Mouse (Mus musculus) lung, embryonic 16.5 days (tissue): ENCODE measurements around the gene Adamts4. TPM values are rescaled to one million over a fixed set of nuclear protein-coding genes. Genes with fewer than 3 reads are reported as not detected.

ENCODE experiments used
- ATAC-seq: fragments of 200-750 bp; cut with Nextera tagmentation; 2 replicates; pipeline ENCODE4 v1.8.0; 2017; ENCODE audit warnings: low read depth, mild to moderate bottlenecking, moderate library complexity
- H3K27ac ChIP-seq: fragments of 300-500 bp; sonication (generic); 2 replicates; pipeline ENCODE4 v1.5.1; 2014; ENCODE audit warnings: mild to moderate bottlenecking, control low read depth, low read length
- H3K27me3 ChIP-seq: fragments of 300-500 bp; sonication (generic); 2 replicates; pipeline ENCODE4 v1.6.1; 2014; ENCODE audit warnings: low read depth, low read length, mixed read lengths; ENCODE audit not compliant: control insufficient read depth, insufficient read depth
- H3K36me3 ChIP-seq: fragments of 300-500 bp; sonication (generic); 2 replicates; pipeline ENCODE4 v1.6.1; 2014; ENCODE audit warnings: low read length; ENCODE audit not compliant: control insufficient read depth, insufficient read depth
- H3K4me1 ChIP-seq: fragments of 300-500 bp; sonication (generic); replicated peaks from 2 replicates; pipeline ENCODE4 v1.6.1; 2014; ENCODE audit warnings: low read length, mixed read lengths; ENCODE audit not compliant: control insufficient read depth, insufficient read depth
- H3K4me2 ChIP-seq: fragments of 300-500 bp; sonication (generic); 2 replicates; pipeline ENCODE4 v1.6.1; 2014; ENCODE audit warnings: low read depth, low read length, control low read depth
- H3K4me3 ChIP-seq: fragments of 300-500 bp; sonication (generic); 2 replicates; pipeline ENCODE4 v1.5.1; 2014; ENCODE audit warnings: mild to moderate bottlenecking, low read length, control low read depth
- H3K9ac ChIP-seq: fragments of 300-500 bp; sonication (generic); 2 replicates; pipeline ENCODE4 v1.6.1; 2014; ENCODE audit warnings: low read length, control low read depth
- H3K9me3 ChIP-seq: fragments of 300-500 bp; sonication (generic); 2 replicates; pipeline ENCODE4 v1.6.1; 2016; ENCODE audit warnings: low read length; ENCODE audit not compliant: control insufficient read depth
- WGBS: fragments of 180-500 bp; shearing (Covaris S2); extraction: QIAGEN DNeasy Blood & Tissue Kit; methylation state at CpG from one replicate; pipeline ENCODE4 v1.1.7; 2014; 5-methylcytosine and 5-hydroxymethylcytosine counted together
- polyA plus RNA-seq: library from polyadenylated mRNA; unstranded; fragments of >200 nt; fragmentation: Nextera tagmentation; extraction: Ambion mirVana; gene quantifications from 2 replicates; pipeline ENCODE4 v1.2.1, GENCODE M21; 2015

The Adamts4 gene
- polyA plus RNA-seq, 1 experiment from 2014 or later = 9.2 TPM

DNA sequence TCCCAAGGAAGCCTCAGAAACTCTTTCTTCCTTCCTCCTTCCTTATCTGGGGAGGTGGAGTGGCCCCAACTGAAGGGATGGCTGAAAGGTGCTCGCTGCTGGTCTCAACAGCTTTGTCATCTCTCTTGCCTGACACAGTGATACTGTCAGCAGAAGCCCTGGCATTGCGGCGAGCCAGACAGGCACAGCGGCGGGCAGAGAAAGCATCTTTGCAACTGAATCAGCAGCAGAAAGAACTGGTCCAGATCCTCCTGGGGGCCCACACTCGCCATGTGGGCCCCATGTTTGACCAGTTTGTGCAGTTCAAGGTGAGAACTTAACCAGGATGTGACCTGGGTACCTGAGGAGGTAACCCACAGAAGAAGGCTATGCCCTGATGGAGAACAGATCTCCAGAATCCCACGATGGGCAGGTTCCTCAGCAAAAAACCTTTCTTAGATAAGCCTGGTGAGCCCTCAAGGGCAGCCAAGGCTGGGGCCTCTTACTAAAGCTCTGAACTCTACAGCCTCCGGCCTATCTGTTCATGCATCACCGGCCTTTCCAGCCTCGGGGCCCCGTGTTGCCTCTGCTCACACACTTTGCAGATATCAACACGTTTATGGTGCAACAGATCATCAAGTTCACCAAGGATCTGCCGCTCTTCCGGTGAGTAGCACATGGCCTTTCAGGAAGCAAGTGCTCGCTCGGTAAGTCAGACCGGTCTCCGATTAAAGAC is 33.8 kb upstream of the Adamts4 start:
- H3K9me3 ChIP-seq = no peaks in the 10 kb centered on the region
- no peaks in the 10 kb centered on the region for H3K27me3 ChIP-seq
- H3K4me2 ChIP-seq = no peak overlapping the region
- H3K4me1 ChIP-seq = peaks cover 5% of the 10 kb centered on the region
- WGBS = 82% methylated on average over 18 of the region's 18 CpGs
- no peak overlapping the region for H3K27ac ChIP-seq
- H3K9ac ChIP-seq = no peak overlapping the region
- H3K4me3 ChIP-seq = no peak overlapping the region
- peaks cover 10% of the 10 kb centered on the region for H3K36me3 ChIP-seq
- no peak for ATAC-seq

DNA sequence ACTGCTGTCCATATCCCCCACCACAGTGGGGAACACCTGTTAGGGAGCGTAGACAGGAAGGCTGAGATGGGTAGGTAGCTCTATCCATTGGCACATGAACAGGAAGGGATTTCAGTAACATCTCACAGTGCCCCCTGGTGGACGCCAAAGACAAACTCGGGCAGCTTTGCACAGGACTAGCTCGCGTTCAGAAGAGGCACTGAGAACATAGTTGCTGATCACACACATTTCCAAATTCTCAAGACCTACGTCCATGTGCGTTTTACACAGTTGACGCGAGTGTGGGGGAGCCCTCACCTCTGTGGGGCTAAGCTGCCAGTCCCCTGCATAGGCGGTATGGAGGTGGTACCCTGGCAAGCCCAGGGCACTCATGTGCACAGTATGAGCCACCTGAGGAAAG is 29.4 kb upstream of the Adamts4 start:
- Histone ChIP-seq H3K27me3 (no peaks in the 10 kb centered on the region), H3K27ac (no peak overlapping the region), H3K36me3 (peaks cover 10% of the 10 kb centered on the region), H3K9ac (0 out of 2 replicates have a peak overlapping the region, but pooled peaks have one; percentile 10), H3K4me2 (peak overlapping the region; percentile 73), H3K9me3 (no peaks in the 10 kb centered on the region), H3K4me3 (peak overlapping the region; percentile 77; the same call in 1 of the 2 replicates), H3K4me1 (peaks cover 9% of the 10 kb centered on the region)
- WGBS = 6% methylated on average over 10 of the region's 10 CpGs
- ATAC-seq = 0 out of 2 replicates have a peak, but pooled peaks have one; percentile 9

DNA sequence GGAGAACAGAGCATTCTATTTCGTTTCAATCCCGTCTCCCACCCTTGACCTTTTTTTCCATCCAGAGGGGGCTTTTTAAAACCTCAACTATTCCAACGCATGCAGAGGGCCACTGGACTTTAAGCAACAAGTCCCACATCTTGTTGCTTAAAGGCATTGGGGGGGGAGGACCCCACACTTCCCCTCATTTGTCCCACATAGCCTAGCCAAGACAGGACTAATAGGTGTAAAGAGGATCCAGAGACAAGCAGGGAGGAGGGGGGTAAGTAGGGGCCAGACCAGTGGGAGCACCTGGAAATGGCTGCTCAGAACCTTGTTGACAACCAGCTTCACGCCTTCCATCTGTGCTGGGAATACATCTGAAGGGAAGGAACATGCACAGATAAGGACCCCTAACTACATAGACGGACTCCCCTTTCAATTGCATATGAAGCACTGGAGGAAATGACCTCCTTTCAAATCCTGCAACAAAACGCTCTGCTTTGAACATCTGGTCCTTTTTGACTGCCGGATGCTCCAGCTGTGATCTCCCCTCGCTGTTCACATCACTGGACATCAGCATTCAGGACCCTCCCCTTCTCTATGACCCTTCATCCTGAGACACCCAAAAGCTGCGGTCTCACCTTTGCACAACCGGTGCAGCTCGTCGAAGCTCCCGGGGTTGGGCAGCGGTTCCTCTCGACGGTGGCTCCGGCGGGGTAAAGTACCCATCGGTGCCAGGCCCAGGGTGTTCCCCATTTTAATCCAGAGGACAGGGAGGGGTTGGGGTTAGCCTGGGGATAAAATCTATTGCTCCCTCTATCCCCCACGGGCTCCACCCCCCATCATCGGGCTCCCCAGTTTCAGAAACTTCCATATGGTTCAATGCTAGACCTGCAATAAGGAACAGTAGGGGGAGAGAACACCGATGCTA is 28.7 kb upstream of the Adamts4 start:
- Histone ChIP-seq H3K4me2 (peak overlapping the region; percentile 73), H3K9ac (peak overlapping the region; percentile 58), H3K36me3 (peaks cover 10% of the 10 kb centered on the region), H3K27ac (peak overlapping the region; percentile 36; the same call in 1 of the 2 replicates), H3K4me3 (peak overlapping the region; percentile 77), H3K27me3 (no peaks in the 10 kb centered on the region), H3K4me1 (peaks cover 9% of the 10 kb centered on the region), H3K9me3 (no peaks in the 10 kb centered on the region)
- no peak; the same call in 1 of the 2 replicates for ATAC-seq
- 4% methylated on average over 22 of the region's 22 CpGs for WGBS

GRCm38 (mm10) chr1:171222238-171223155 is 27.7 kb upstream of the Adamts4 start, which contains the start of gene Tomm40l:
Tomm40l (minus strand) TSS chr1:171222514.
- Histone ChIP-seq H3K27me3 (no peaks in the 10 kb centered on the region), H3K27ac (peak within 1 kb of the TSS; percentile 82), H3K4me1 (peaks cover 9% of the 10 kb centered on the region), H3K9me3 (no peaks in the 10 kb centered on the region), H3K36me3 (peaks cover 10% of the 10 kb centered on the region), H3K4me3 (peak within 1 kb of the TSS; percentile 77), H3K4me2 (peak within 1 kb of the TSS; percentile 73), H3K9ac (peak within 1 kb of the TSS; percentile 67)
- under 1% methylated on average over 28 of the region's 28 CpGs for WGBS
- ATAC-seq = peak; percentile 99

GRCm38 (mm10) chr1:171223168-171223567 is 27.1 kb upstream of the Adamts4 start:
- H3K27ac ChIP-seq = peak overlapping the region; percentile 82
- H3K9me3 ChIP-seq = no peaks in the 10 kb centered on the region
- H3K9ac ChIP-seq = peak overlapping the region; percentile 67
- peaks cover 10% of the 10 kb centered on the region for H3K36me3 ChIP-seq
- peaks cover 9% of the 10 kb centered on the region for H3K4me1 ChIP-seq
- H3K4me2 ChIP-seq = peak overlapping the region; percentile 57
- no peaks in the 10 kb centered on the region for H3K27me3 ChIP-seq
- peak overlapping the region; percentile 77 for H3K4me3 ChIP-seq
- 69% methylated on average over 6 of the region's 6 CpGs for WGBS
- ATAC-seq = no peak

- Histone ChIP-seq H3K27me3 (no peaks in the 10 kb centered on the region), H3K4me3 (no peak overlapping the region), H3K4me1 (peaks cover 9% of the 10 kb centered on the region), H3K9me3 (no peaks in the 10 kb centered on the region), H3K36me3 (peaks cover 10% of the 10 kb centered on the region), H3K4me2 (no peak overlapping the region), H3K9ac (no peak overlapping the region), H3K27ac (no peak overlapping the region)
- no peak for ATAC-seq
- WGBS = 61% methylated on average over 2 of the region's 2 CpGs
Measured at GRCm38 (mm10) chr1:171223796-171224195, 26.4 kb upstream of the Adamts4 start.

GRCm38 (mm10) chr1:171224857-171225256 is 25.4 kb upstream of the Adamts4 start, which contains the start of gene Apoa2:
Apoa2 (plus strand) TSS chr1:171225054.
- H3K4me2 ChIP-seq = no peak within 1 kb of the TSS
- no peak within 1 kb of the TSS for H3K4me3 ChIP-seq
- H3K36me3 ChIP-seq = peaks cover 2% of the 10 kb centered on the region
- H3K27me3 ChIP-seq = no peaks in the 10 kb centered on the region
- H3K4me1 ChIP-seq = peaks cover 9% of the 10 kb centered on the region
- H3K9ac ChIP-seq = no peak within 1 kb of the TSS
- no peaks in the 10 kb centered on the region for H3K9me3 ChIP-seq
- WGBS = 65% methylated on average over 5 of the region's 5 CpGs
- no peak within 1 kb of the TSS for H3K27ac ChIP-seq
- no peak for ATAC-seq

DNA sequence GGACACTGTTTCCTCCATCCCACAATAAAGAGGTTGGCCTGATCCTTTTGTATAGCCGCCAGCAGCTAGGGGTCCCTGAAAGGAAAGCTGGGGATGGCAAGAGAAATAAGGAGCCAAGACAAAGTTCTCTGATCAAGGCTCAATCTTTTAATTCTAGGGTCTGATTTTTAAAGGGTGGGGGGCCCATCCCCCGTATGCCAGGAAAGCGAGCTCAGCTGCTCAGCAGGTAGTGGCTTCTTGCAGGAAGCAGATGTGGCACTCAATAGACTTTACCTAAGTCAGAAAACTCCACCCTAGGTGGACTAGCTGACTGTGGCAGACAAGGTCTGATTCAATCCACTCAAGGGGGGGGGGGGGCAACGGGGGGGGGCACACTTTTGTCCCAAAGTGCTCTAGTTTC is 23.4 kb upstream of the Adamts4 start:
- no peak for ATAC-seq
- no peak overlapping the region for H3K27ac ChIP-seq
- H3K27me3 ChIP-seq = no peaks in the 10 kb centered on the region
- H3K4me3 ChIP-seq = no peak overlapping the region
- 58% methylated on average over 4 of the region's 4 CpGs for WGBS
- no peaks in the 10 kb centered on the region for H3K9me3 ChIP-seq
- no peak overlapping the region for H3K4me2 ChIP-seq
- H3K4me1 ChIP-seq = no peaks in the 10 kb centered on the region; the same call in 1 of the 2 replicates
- no peak overlapping the region for H3K9ac ChIP-seq
- H3K36me3 ChIP-seq = no peaks in the 10 kb centered on the region
